In the genomic region with DNA sequence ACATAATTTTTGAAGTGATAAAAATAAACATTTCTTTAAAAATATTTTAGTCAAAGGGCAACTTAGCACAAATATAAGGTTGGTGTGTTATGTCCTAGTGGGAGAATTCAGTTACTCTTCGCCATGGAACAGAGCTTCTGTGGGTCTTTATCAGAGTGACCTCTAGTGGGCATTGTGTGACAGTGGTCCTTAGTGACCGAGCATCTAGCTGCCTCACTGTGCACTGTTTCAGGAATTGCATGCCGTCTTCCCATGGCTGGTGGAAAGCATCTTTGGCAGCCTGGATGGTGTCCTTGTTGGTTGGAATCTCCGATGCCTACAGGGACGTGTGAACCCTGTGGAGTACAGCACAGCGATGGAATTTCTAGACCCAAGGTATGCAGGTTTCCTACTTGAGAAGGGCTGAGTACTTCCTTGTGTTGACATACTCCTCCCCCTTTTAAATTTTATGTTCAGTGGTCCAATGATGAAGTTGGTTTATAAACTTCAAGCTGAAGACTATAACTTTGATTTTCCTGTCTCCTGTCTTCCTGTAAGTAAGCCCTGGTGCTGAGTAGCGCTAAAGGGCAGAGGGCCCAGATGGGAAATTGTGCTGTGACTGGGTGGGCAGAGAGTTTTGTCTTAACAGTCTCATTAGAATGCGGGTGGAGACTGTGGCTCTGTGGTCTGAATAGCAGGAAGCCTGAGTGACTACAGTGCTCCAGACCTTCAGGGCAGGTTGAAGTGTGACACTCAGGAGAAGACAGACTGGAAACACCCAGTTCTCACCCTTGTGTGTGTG, we compare ENCODE assay signal across 8 mouse cellular contexts. TPM values are rescaled to one million over a fixed set of nuclear protein-coding genes. Genes with fewer than 3 reads are reported as not detected.
DNase-seq lines count a peak whose midpoint lies in the region; ATAC-seq and TF ChIP-seq lines count a peak whose summit lies in the region.

No protein-coding gene starts in this region.

- DNase-seq in hindbrain, embryonic 14.5 days (ENCODE audit: low spot score), result peak; percentile 63
- DNase-seq in CD4-positive, CD25-positive, alpha-beta regulatory T cell, adult 2 months (ENCODE audit: low read depth, low spot score), result peak; percentile 40
- DNase-seq in heart, postnatal 10 days, result no peak
- DNase-seq in heart, postnatal 25 days (ENCODE audit: low spot score), result no peak
- no peak for DNase-seq in right cerebral cortex, adult 2 months (ENCODE audit: low spot score in 2 of 2)

- H3K9me3 ChIP-seq in hindbrain, embryonic 14.5 days (ENCODE audit: control insufficient read depth, low read length), result no peaks in the 10 kb centered on the region
- H3K9me3 ChIP-seq in hindbrain, embryonic 12.5 days (replicated peaks), result no peaks in the 10 kb centered on the region
- no peaks in the 10 kb centered on the region for H3K9me3 ChIP-seq in lung, embryonic 16.5 days (ENCODE audit: control insufficient read depth, low read length)

- no peak overlapping the region for H3K4me2 ChIP-seq in hindbrain, embryonic 14.5 days (replicated peaks)
- no peak overlapping the region for H3K4me2 ChIP-seq in hindbrain, embryonic 12.5 days (replicated peaks)
- no peak overlapping the region for H3K4me2 ChIP-seq in lung, embryonic 16.5 days (ENCODE audit: low read depth, low read length)

- no peak overlapping the region for H3K4me3 ChIP-seq in hindbrain, embryonic 14.5 days (replicated peaks; ENCODE audit: low read length)
- no peak overlapping the region for H3K4me3 ChIP-seq in hindbrain, embryonic 12.5 days
- H3K4me3 ChIP-seq in bone marrow, adult 2 months (replicated peaks; ENCODE audit: control insufficient read depth, low read depth, low read length), result no peak overlapping the region
- no peak overlapping the region for H3K4me3 ChIP-seq in lung, embryonic 16.5 days (ENCODE audit: low read length)

- H3K4me1 ChIP-seq in hindbrain, embryonic 14.5 days (replicated peaks; ENCODE audit: control insufficient read depth, insufficient read depth, low read length), result no peaks in the 10 kb centered on the region
- H3K4me1 ChIP-seq in hindbrain, embryonic 12.5 days, result no peaks in the 10 kb centered on the region
- H3K4me1 ChIP-seq in bone marrow, adult 2 months (ENCODE audit: control insufficient read depth, insufficient read depth, low read length), result no peaks in the 10 kb centered on the region
- peaks cover under 1% of the 10 kb centered on the region; the same call in 1 of the 2 replicates for H3K4me1 ChIP-seq in lung, embryonic 16.5 days (replicated peaks; ENCODE audit: control insufficient read depth, insufficient read depth, low read length)

- WGBS in hindbrain, embryonic 14.5 days, result 72% methylated on average over 8 of the region's 8 CpGs
- 73% methylated on average over 8 of the region's 8 CpGs for WGBS in hindbrain, embryonic 12.5 days
- WGBS in bone marrow, adult 2 months, result 74% methylated on average over 8 of the region's 8 CpGs
- 50% methylated on average over 8 of the region's 8 CpGs for WGBS in lung, embryonic 16.5 days

- intact Hi-C loops in heart, postnatal 10 days (cut with DNase I), result no loop called here
- intact Hi-C loops in heart, postnatal 25 days (cut with DNase I), result no loop called here

- no peak overlapping the region for H3K9ac ChIP-seq in hindbrain, embryonic 14.5 days
- H3K9ac ChIP-seq in hindbrain, embryonic 12.5 days, result no peak overlapping the region
- no peak overlapping the region for H3K9ac ChIP-seq in lung, embryonic 16.5 days (ENCODE audit: low read length)

- TF ChIP-seq CTCF in bone marrow, adult 2 months (IDR thresholded peaks at IDR 0.05; ENCODE audit: control insufficient read depth, insufficient read depth, low read length), result peak; percentile 40; the same call in 1 of the 2 replicates

- ATAC-seq in hindbrain, embryonic 14.5 days (ENCODE audit: low FRiP score), result peak; percentile 68; the same call in 1 of the 2 replicates
- no peak for ATAC-seq in hindbrain, embryonic 12.5 days (ENCODE audit: low FRiP score)
- peak; percentile 87 for ATAC-seq in lung, embryonic 16.5 days (ENCODE audit: low read depth)

- no peaks in the 10 kb centered on the region for H3K27me3 ChIP-seq in hindbrain, embryonic 14.5 days (ENCODE audit: control insufficient read depth, insufficient read depth, low read length)
- H3K27me3 ChIP-seq in hindbrain, embryonic 12.5 days, result no peaks in the 10 kb centered on the region
- no peaks in the 10 kb centered on the region for H3K27me3 ChIP-seq in lung, embryonic 16.5 days (ENCODE audit: control insufficient read depth, insufficient read depth, low read depth, low read length)

- TF ChIP-seq POLR2A in bone marrow, adult 2 months (IDR thresholded peaks at IDR 0.05; ENCODE audit: borderline replicate concordance, control insufficient read depth, low read depth, low read length), result no peak

- no peak overlapping the region for H3K27ac ChIP-seq in hindbrain, embryonic 14.5 days
- no peak overlapping the region for H3K27ac ChIP-seq in hindbrain, embryonic 12.5 days
- H3K27ac ChIP-seq in bone marrow, adult 2 months (ENCODE audit: control insufficient read depth, insufficient read depth, low read depth, low read length, poor library complexity), result no peak overlapping the region
- H3K27ac ChIP-seq in lung, embryonic 16.5 days (ENCODE audit: low read length), result peak overlapping the region; percentile 48

- peaks cover 76% of the 10 kb centered on the region for H3K36me3 ChIP-seq in hindbrain, embryonic 14.5 days (replicated peaks; ENCODE audit: control insufficient read depth, insufficient read depth)
- peaks cover 63% of the 10 kb centered on the region for H3K36me3 ChIP-seq in hindbrain, embryonic 12.5 days
- peaks cover 28% of the 10 kb centered on the region for H3K36me3 ChIP-seq in lung, embryonic 16.5 days (ENCODE audit: control insufficient read depth, insufficient read depth, low read length)

RNA-seq across cellular contexts. Expression of a gene that starts 6.5 kb away (rescaled TPM):
- 22.3 and 24.5 TPM in 2 replicates for polyA plus RNA-seq in hindbrain, embryonic 14.5 days (2014; fragmentation: Nextera tagmentation; extraction: Ambion mirVana)
- polyA plus RNA-seq in hindbrain, embryonic 12.5 days (2016; fragmentation: Nextera tagmentation; extraction: Ambion mirVana), result 35.1 and 37.0 TPM in 2 replicates
- polyA plus RNA-seq in bone marrow, adult 2 months (2011; ENCODE audit: insufficient read depth, insufficient read length, low replicate concordance, missing spikeins), result 17.1 and 24.9 TPM in 2 replicates
- polyA plus RNA-seq in lung, embryonic 16.5 days (2015; fragmentation: Nextera tagmentation; extraction: Ambion mirVana), result 33.2 and 34.3 TPM in 2 replicates
- 10 to 100 TPM; 29.8 to 31.9 TPM for total RNA-seq in heart, postnatal 10 days (2021)
- total RNA-seq in heart, postnatal 25 days (2021), result 10 to 100 TPM; 18.3 to 20.7 TPM

RNA-seq across cellular contexts. Expression of a gene that starts 20.6 kb away (rescaled TPM):
- polyA plus RNA-seq in hindbrain, embryonic 14.5 days (2014; fragmentation: Nextera tagmentation; extraction: Ambion mirVana), result 7.8 and 11.7 TPM in 2 replicates
- 8.1 and 9.6 TPM in 2 replicates for polyA plus RNA-seq in hindbrain, embryonic 12.5 days (2016; fragmentation: Nextera tagmentation; extraction: Ambion mirVana)
- 2.4 and 9.9 TPM in 2 replicates for polyA plus RNA-seq in bone marrow, adult 2 months (2011; ENCODE audit: insufficient read depth, insufficient read length, low replicate concordance, missing spikeins)
- 8.8 and 9.1 TPM in 2 replicates for polyA plus RNA-seq in lung, embryonic 16.5 days (2015; fragmentation: Nextera tagmentation; extraction: Ambion mirVana)
- total RNA-seq in heart, postnatal 10 days (2021), result 1 to 10 TPM in 1 of 2 experiments, under 1 TPM in 1; 0.74 to 1.0 TPM
- total RNA-seq in heart, postnatal 25 days (2021), result under 1 TPM in 1 of 2 experiments, not detected in 1; 0.36 TPM

RNA-seq across cellular contexts. Expression of a gene that starts 42.7 kb away (rescaled TPM):
- polyA plus RNA-seq in hindbrain, embryonic 14.5 days (2014; fragmentation: Nextera tagmentation; extraction: Ambion mirVana), result 41.2 and 42.0 TPM in 2 replicates
- 6.8 and 7.8 TPM in 2 replicates for polyA plus RNA-seq in hindbrain, embryonic 12.5 days (2016; fragmentation: Nextera tagmentation; extraction: Ambion mirVana)
- 4.5 and 4.6 TPM in 2 replicates for polyA plus RNA-seq in bone marrow, adult 2 months (2011; ENCODE audit: insufficient read depth, insufficient read length, low replicate concordance, missing spikeins)
- 10.8 and 13.2 TPM in 2 replicates for polyA plus RNA-seq in lung, embryonic 16.5 days (2015; fragmentation: Nextera tagmentation; extraction: Ambion mirVana)
- 1 to 10 TPM; 2.4 to 3.9 TPM for total RNA-seq in heart, postnatal 10 days (2021)
- total RNA-seq in heart, postnatal 25 days (2021), result 1 to 10 TPM; 1.4 to 2.3 TPM

Comparison
In these comparisons a context has a peak if more than half of its experiments do, and no peak if none do; other contexts are left out.
1. DNase-seq: peak in hindbrain, embryonic 14.5 days (single experiment) and CD4-positive, CD25-positive, alpha-beta regulatory T cell, adult 2 months (single experiment); none in heart, postnatal 10 days (0 of 2), heart, postnatal 25 days (single experiment) and right cerebral cortex, adult 2 months (0 of 2).